Mouse (Mus musculus) kidney, embryonic 15.5 days (tissue): ENCODE measurements at regions not wholly inside any gene's neighbourhood (a gene's known extent, or its start where the extent isn't known, plus 50 kb on each side); places are given as distances from the start of the nearest gene placed in this dataset.

ENCODE experiments used
- ATAC-seq: fragments of 200-750 bp; cut with Nextera tagmentation; replicated peaks from 2 replicates; pipeline ENCODE4 v1.8.0; 2017; ENCODE audit warnings: moderate TSS enrichment; ENCODE audit not compliant: low FRiP score
- H3K27ac ChIP-seq: fragments of 300-500 bp; sonication (generic); 2 replicates; pipeline ENCODE4 v1.5.1; 2015; ENCODE audit warnings: mild to moderate bottlenecking, inconsistent platforms
- H3K27me3 ChIP-seq: fragments of 300-500 bp; sonication (generic); 2 replicates; pipeline ENCODE4 v1.6.1; 2015; ENCODE audit warnings: inconsistent platforms
- H3K36me3 ChIP-seq: fragments of 300-500 bp; sonication (generic); 2 replicates; pipeline ENCODE4 v1.6.1; 2015; ENCODE audit warnings: inconsistent platforms
- H3K4me1 ChIP-seq: fragments of 300-500 bp; sonication (generic); 2 replicates; pipeline ENCODE4 v1.6.1; 2015; ENCODE audit warnings: inconsistent platforms
- H3K4me2 ChIP-seq: fragments of 300-500 bp; sonication (generic); 2 replicates; pipeline ENCODE4 v1.6.1; 2015; ENCODE audit warnings: moderate library complexity, mild to moderate bottlenecking, inconsistent platforms
- H3K4me3 ChIP-seq: fragments of 300-500 bp; sonication (generic); replicated peaks from 2 replicates; pipeline ENCODE4 v1.5.1; 2015; ENCODE audit warnings: mild to moderate bottlenecking, inconsistent platforms
- H3K9ac ChIP-seq: fragments of 300-500 bp; sonication (generic); 2 replicates; pipeline ENCODE4 v1.6.1; 2015; ENCODE audit warnings: mild to moderate bottlenecking, inconsistent platforms
- H3K9me3 ChIP-seq: fragments of 300-500 bp; sonication (generic); replicated peaks from 2 replicates; pipeline ENCODE4 v1.6.1; 2016; ENCODE audit warnings: inconsistent platforms
- WGBS: fragments of 180-500 bp; shearing (Covaris S2); methylation state at CpG from one replicate; pipeline ENCODE4 v1.1.7; 2015; ENCODE audit warnings: mixed read lengths; 5-methylcytosine and 5-hydroxymethylcytosine counted together

DNA sequence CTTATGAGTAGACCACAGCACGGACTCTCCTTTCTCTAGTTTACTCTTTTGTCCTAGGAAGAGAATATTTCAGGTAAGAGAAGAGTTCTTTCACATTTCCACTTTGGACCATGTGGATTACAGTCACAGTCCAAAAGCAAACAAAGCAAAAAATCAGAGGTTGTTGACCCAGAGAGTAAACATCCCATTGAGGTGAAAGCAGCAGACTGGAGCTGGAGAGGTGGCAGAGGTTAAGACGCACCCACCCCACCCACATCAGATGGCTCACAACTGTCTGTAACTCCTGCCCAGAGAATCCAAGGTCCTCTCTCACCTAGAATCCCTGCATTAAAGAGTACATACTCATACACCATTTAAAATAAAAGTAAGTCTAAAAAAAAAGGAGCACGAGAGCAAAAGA, 241.7 kb downstream of the Rnf152 start:
- ATAC-seq, result no peak
- 83% methylated on average over 3 of the region's 3 CpGs for WGBS

GRCm38 (mm10) chr1:105112762-105113525, 243.6 kb downstream of the Rnf152 start:
- WGBS, result 81% methylated on average over 1 of the region's 1 CpGs
- Histone ChIP-seq H3K4me3 (no peak overlapping the region), H3K4me1 (no peaks in the 10 kb centered on the region), H3K9ac (no peak overlapping the region), H3K36me3 (no peaks in the 10 kb centered on the region), H3K27me3 (no peaks in the 10 kb centered on the region), H3K27ac (no peak overlapping the region), H3K9me3 (no peaks in the 10 kb centered on the region), H3K4me2 (no peak overlapping the region)
- ATAC-seq, result no peak

More for the DNA sequence above, 241.7 kb downstream of the Rnf152 start:
- no peak overlapping the region for H3K4me3 ChIP-seq
- H3K4me1 ChIP-seq, result no peaks in the 10 kb centered on the region
- no peaks in the 10 kb centered on the region for H3K27me3 ChIP-seq
- no peak overlapping the region for H3K27ac ChIP-seq
- H3K9me3 ChIP-seq, result no peaks in the 10 kb centered on the region
- H3K9ac ChIP-seq, result no peak overlapping the region
- no peaks in the 10 kb centered on the region for H3K36me3 ChIP-seq
- H3K4me2 ChIP-seq, result no peak overlapping the region

DNA sequence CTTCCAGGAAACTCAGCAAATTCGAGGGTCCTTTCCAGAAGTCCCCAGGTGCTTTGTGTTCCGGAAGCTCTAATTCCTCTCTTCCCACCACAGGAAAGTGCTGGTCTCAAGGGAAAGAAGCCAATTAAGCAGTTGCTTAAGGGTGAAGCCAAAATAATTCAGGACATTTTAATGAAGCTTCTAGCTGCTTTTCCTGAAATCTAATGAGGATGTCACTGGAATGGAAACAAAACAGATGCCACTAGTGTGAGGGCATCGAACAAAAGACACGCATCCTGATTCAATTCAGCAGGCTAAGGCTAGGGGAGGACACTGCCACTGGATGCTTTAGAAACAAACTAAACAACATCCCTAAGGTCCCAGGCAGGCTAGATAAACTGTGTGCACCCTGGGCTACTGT, 245.3 kb downstream of the Rnf152 start:
- no peak overlapping the region for H3K27ac ChIP-seq
- no peak overlapping the region for H3K4me2 ChIP-seq
- no peak overlapping the region for H3K9ac ChIP-seq
- H3K4me1 ChIP-seq, result no peaks in the 10 kb centered on the region
- no peak overlapping the region for H3K4me3 ChIP-seq
- H3K9me3 ChIP-seq, result no peaks in the 10 kb centered on the region
- H3K27me3 ChIP-seq, result no peaks in the 10 kb centered on the region
- no peak for ATAC-seq
- WGBS, result 68% methylated on average over 4 of the region's 4 CpGs
- no peaks in the 10 kb centered on the region for H3K36me3 ChIP-seq

GRCm38 (mm10) chr1:105110581-105111210, 245.8 kb downstream of the Rnf152 start:
- no peaks in the 10 kb centered on the region for H3K4me1 ChIP-seq
- H3K9ac ChIP-seq, result no peak overlapping the region
- ATAC-seq, result no peak
- H3K4me3 ChIP-seq, result no peak overlapping the region
- H3K27ac ChIP-seq, result no peak overlapping the region
- H3K27me3 ChIP-seq, result no peaks in the 10 kb centered on the region
- no peaks in the 10 kb centered on the region for H3K36me3 ChIP-seq
- H3K9me3 ChIP-seq, result no peaks in the 10 kb centered on the region
- WGBS, result 90% methylated on average over 1 of the region's 1 CpGs
- no peak overlapping the region for H3K4me2 ChIP-seq

DNA sequence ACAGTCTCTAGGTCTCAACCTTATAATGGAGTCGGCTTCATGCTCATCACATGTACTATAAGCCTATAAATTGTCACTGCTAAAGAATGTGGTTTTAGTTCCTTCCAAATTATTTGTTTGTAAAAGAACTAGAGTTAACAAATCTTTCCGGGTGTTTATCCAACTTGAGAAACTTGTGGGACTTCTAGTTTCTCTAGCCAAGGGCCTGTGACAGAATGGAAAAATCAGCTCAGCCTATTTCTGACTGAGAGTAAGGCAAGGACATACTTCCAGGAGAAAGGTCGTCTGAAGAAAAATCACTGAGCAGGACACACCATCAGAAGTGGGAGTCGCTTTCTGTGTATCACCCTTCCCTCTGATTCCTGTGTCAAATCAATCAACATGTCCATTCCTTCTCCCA, 248.7 kb downstream of the Rnf152 start:
- Histone ChIP-seq H3K9ac (no peak overlapping the region), H3K9me3 (no peaks in the 10 kb centered on the region), H3K4me1 (no peaks in the 10 kb centered on the region), H3K36me3 (no peaks in the 10 kb centered on the region), H3K27me3 (no peaks in the 10 kb centered on the region), H3K4me3 (no peak overlapping the region), H3K4me2 (no peak overlapping the region), H3K27ac (no peak overlapping the region)
- no peak for ATAC-seq
- WGBS, result 66% methylated on average over 4 of the region's 4 CpGs

DNA sequence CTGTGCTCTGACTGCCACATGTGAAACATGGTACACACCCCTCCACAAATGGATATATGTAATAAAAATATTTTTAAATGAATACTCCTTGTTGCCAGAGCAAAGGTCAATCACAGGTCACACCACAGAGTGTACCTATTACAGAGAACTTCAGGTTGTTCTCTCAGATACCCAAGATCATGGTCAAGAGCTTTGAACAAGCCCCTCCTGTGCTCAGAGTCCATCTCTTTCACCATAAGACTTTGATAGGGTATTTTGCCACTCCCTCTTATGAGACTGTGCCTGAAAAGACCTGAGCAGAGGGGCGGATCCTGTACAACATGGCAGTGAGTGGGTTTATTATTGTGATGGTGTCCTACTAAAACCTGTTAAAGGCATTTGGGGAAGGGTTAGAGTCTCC, 249.3 kb downstream of the Rnf152 start:
- no peaks in the 10 kb centered on the region for H3K4me1 ChIP-seq
- no peak overlapping the region for H3K4me3 ChIP-seq
- ATAC-seq, result no peak
- WGBS, result 80% methylated on average over 1 of the region's 1 CpGs
- H3K27me3 ChIP-seq, result no peaks in the 10 kb centered on the region
- H3K4me2 ChIP-seq, result no peak overlapping the region
- no peaks in the 10 kb centered on the region for H3K36me3 ChIP-seq
- H3K9me3 ChIP-seq, result no peaks in the 10 kb centered on the region
- no peak overlapping the region for H3K9ac ChIP-seq
- no peak overlapping the region for H3K27ac ChIP-seq

GRCm38 (mm10) chr1:105105211-105105610, 251.3 kb downstream of the Rnf152 start:
- H3K36me3 ChIP-seq, result no peaks in the 10 kb centered on the region
- H3K9me3 ChIP-seq, result no peaks in the 10 kb centered on the region
- H3K4me2 ChIP-seq, result no peak overlapping the region
- H3K4me1 ChIP-seq, result no peaks in the 10 kb centered on the region
- H3K27ac ChIP-seq, result no peak overlapping the region
- no peaks in the 10 kb centered on the region for H3K27me3 ChIP-seq
- no peak overlapping the region for H3K4me3 ChIP-seq
- H3K9ac ChIP-seq, result no peak overlapping the region
- no peak for ATAC-seq

DNA sequence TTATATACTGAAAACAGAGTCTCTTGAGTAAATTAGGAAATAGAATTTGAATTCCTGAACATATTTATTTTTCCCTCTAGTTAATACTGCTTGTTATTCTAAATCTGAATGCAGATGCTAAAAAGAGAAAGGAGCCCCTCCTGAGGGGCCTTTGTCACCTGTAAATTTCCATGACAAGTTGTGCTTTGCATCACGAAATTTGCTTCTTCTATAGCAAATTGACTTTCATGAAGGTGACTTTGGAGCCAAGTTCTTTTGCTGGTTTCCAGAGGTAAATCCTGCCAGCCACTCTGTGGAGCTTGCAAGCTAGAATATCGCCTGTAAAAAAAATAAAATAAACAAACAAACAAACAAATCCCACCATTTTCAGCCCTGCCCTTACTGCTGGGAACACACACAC, 261.4 kb downstream of the Rnf152 start:
- H3K27me3 ChIP-seq, result no peaks in the 10 kb centered on the region
- WGBS, result 57% methylated on average over 2 of the region's 2 CpGs
- no peak overlapping the region for H3K4me3 ChIP-seq
- no peak overlapping the region for H3K9ac ChIP-seq
- 0 out of 2 replicates have a peak, but pooled peaks cover 6% of the 10 kb centered on the region for H3K4me1 ChIP-seq
- H3K9me3 ChIP-seq, result no peaks in the 10 kb centered on the region
- H3K36me3 ChIP-seq, result no peaks in the 10 kb centered on the region
- H3K27ac ChIP-seq, result no peak overlapping the region
- no peak overlapping the region for H3K4me2 ChIP-seq
- ATAC-seq, result no peak

DNA sequence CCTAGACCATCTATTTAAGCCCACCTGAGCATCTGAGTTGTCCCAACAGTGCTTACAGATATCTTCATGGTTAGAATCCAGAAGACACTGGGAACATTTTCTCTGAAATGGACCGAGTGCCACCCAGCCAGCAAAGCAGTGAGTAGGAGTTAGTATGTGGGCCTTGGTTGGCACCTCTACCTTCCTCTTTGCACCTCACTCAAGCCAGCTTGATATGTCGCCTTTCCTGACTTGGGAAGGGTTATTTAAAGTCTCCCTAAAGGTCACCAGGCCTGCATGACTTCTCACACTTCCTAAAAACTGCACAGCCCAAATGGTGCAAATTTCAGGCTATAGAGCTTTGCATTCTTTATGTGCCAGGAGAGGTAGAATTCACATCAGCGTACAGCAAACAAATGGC, 262.0 kb downstream of the Rnf152 start:
- Histone ChIP-seq H3K4me2 (no peak overlapping the region), H3K27ac (no peak overlapping the region), H3K27me3 (no peaks in the 10 kb centered on the region), H3K4me3 (no peak overlapping the region), H3K9me3 (no peaks in the 10 kb centered on the region), H3K4me1 (0 out of 2 replicates have a peak, but pooled peaks cover 6% of the 10 kb centered on the region), H3K9ac (no peak overlapping the region), H3K36me3 (no peaks in the 10 kb centered on the region)
- no peak for ATAC-seq
- WGBS, result 80% methylated on average over 3 of the region's 3 CpGs

- Histone ChIP-seq H3K27ac (no peak overlapping the region; the same call in 1 of the 2 replicates), H3K27me3 (no peaks in the 10 kb centered on the region), H3K9ac (no peak overlapping the region), H3K4me2 (no peak overlapping the region), H3K9me3 (no peaks in the 10 kb centered on the region), H3K36me3 (no peaks in the 10 kb centered on the region), H3K4me3 (no peak overlapping the region), H3K4me1 (peaks cover 11% of the 10 kb centered on the region; the same call in 1 of the 2 replicates)
- WGBS, result 81% methylated on average over 3 of the region's 3 CpGs
- ATAC-seq, result no peak
Measured at GRCm38 (mm10) chr1:105093875-105094274, 262.6 kb downstream of the Rnf152 start.

DNA sequence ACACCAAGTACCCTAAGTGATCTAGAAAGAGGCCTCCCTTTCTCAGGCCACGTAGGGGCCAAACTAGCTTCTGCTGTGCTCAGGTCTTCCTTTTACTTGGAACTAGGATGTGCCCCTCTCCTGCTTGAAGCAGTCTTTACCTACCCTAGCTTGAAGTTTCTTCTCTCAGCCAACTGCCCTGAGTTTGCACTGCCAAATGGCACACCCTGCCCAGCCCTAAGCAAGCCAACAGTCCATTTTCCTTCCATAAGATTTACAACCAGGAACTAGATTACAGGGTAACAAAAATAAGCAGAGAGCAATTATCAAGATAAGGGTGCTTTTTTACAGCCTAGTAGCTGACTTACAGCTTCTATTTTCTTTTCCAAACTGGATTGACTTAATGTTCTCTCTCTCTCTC, 263.5 kb downstream of the Rnf152 start:
- Histone ChIP-seq H3K27ac (peak overlapping the region; percentile 60), H3K9me3 (no peaks in the 10 kb centered on the region), H3K27me3 (no peaks in the 10 kb centered on the region), H3K9ac (no peak overlapping the region), H3K36me3 (no peaks in the 10 kb centered on the region), H3K4me1 (peaks cover 18% of the 10 kb centered on the region; the same call in 1 of the 2 replicates), H3K4me3 (no peak overlapping the region), H3K4me2 (no peak overlapping the region)
- 32% methylated on average over 1 of the region's 1 CpGs for WGBS
- 0 out of 2 replicates have a peak, but pooled peaks have one; percentile 43 for ATAC-seq

GRCm38 (mm10) chr1:105092309-105092904, 264.1 kb downstream of the Rnf152 start:
- no peak overlapping the region for H3K4me3 ChIP-seq
- no peak overlapping the region for H3K9ac ChIP-seq
- ATAC-seq, result peak; percentile 57; the same call in 1 of the 2 replicates
- H3K27ac ChIP-seq, result peak overlapping the region; percentile 60
- no peaks in the 10 kb centered on the region for H3K36me3 ChIP-seq
- peaks cover 18% of the 10 kb centered on the region; the same call in 1 of the 2 replicates for H3K4me1 ChIP-seq
- H3K27me3 ChIP-seq, result no peaks in the 10 kb centered on the region
- 33% methylated on average over 6 of the region's 6 CpGs for WGBS
- H3K4me2 ChIP-seq, result no peak overlapping the region
- H3K9me3 ChIP-seq, result no peaks in the 10 kb centered on the region
